Mouse (Mus musculus) urinary bladder, postnatal 4 days (tissue): ENCODE data around the gene Rab17.
A peak's percentile ranks its signal among the peaks of the same experiment; 100 is the strongest.

Experiments
- DNase-seq, 2 experiments: peaks; one replicate each; pipeline ENCODE4 v3.0.0; 2021 to 2022; ENCODE audit warnings: low spot score in 2 of 2

Rab17 gene

DNA sequence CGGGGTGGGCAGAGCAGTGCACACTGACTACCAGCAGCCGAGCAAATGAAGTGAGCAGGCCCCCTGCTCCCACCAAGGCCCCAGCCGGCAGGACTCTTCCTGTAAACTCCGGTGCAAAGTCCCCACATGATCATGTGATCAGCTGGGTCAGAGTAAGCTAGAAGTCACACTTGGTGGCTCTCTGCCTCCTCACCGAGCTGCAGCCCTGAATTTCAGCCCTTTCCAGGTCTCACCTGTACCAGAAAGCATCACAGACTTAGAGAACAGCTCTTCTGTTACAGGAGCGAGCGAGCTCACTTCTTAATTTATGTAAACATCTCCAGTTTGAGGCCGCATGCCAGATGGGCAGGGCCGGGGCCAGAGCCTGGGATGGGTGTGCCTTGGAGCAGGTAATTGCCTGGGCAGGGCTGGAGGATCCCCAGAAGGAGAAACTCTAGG lies at the start of gene Rab17:
Rab17 (minus strand) TSS at position 315 of the 438 bp plus-strand sequence.
- DNase-seq = no peak

DNA sequence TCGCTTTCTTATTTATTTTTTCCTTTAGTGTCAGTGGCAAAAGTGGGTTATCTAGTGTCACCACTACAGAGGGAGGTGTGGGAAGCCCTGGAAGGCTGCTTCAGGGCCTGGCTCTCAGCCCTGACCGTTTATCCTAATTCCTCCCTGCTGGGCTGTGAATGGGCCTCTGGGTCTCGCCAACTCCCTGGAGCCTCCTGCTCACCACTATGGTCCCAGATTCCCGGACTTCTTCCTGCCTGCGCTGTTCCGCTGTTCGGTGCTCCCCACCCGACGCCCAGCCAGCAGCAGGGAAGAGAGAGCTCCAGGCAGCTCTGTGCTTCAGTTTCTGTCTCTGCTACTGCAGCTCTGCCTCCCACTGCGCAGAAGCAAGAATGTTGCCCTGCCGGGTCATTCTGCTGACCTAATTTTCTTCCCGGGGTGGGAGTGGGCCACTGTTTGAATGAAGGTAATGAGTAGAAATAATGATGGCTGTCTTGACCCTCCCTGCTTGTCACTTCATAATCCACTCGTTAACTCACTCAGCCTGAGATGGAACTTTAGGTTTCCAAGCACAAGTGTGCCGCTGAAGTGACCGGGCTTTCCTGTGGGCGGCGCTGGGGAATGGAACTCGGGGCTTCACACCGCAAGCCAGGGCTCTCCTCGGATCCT lies 47.8 kb upstream of the Rab17 start:
- no peak for DNase-seq

DNA sequence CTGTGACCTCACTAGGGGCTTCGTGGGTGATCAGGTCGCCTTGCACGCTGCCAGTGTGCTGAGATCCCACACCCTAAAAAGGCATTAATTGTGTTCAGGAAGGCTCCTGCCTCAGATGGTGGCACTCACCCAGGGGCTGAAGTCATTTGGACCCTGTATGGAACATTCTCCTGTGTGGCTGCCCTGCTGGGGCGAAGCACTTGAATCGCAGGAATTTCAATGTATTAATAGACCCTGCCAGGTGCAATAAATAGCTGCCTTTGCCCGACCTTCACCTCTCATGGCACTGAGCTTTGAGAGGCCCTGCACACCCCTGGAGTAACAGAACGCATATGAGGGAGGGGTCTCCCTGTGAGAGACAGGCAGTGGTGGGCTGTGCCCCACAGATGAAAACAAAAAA lies 46.1 kb upstream of the Rab17 start:
- DNase-seq = no peak

DNA sequence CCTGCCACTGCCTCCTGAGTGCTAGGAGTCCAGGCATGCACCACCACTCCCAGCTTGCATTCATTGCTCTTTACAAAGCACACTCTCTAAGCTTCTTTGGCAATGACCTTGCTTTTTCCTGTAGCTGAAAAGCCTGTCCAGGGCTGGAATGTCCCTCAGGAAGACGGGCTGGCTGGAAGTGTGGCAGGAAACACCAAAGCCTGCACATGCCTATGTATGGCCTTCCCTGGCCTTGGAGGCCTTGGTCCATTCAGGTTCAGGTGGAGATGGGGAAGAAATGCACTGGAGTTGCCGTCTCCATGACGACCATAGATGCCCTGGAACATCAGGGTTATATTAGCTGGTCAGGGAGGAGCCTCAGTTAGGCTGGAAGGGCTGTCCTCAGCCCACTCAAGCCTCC lies 44.3 kb upstream of the Rab17 start:
- DNase-seq = no peak

DNA sequence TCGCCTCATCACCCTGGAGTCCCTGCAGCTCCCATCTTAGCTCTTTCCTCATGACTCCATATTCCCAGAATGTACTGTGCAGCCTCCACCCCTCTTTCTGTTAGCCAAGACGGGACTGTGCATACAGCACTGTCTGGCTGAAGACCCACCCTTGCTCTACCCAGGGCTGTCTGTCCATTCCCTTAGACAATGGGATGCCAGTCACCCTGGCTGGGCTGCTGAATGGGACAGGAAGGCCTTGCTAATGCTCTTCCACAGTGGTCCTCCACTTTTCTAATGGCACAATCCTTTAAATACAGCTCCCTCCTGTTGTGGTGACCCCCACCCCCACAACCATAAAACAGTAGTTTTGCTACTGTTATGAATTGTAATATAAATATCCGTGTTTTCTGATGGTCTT lies 41.9 kb upstream of the Rab17 start:
- no peak for DNase-seq

DNA sequence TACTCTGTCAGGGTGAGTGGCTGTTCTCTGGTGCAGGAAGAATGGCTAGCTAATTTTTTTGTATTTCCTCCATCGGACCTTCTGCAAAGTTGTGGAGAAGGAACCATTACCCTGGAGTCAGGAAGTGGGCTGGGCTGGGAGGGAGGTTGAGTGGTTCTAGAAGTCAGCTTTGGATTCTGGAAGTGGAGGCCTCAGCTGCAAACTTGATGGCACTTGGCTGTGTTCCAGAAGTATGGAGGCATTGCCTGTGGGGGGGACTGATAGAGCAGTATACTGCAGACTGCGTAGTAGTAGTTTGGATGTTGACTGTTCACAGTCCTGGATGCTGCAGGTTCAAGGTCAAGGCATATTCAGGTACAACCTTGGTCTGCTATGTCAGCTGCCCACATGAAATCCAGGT lies 41.3 kb upstream of the Rab17 start:
- peak in 1 of 2 experiments; percentile 55 for DNase-seq

DNA sequence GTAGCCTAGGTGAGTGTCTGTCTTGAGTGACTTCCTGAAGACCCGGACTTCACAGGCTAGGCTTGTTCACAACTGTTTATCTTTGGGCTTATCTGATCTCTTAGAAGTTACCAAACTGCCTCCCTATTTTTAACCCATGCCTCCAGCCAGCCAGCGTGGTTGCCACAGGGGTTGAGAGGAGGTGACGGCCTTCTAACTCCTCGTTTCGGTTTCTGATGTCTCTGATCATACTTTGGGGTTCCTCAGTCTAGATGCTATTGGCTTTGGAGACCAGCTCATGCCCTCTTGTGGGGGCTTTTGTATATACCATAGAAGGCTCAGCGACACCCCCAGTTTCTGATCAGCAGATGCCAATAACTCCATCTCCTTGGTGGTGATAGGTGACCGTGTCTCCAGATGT lies 40.8 kb upstream of the Rab17 start:
- peak in 1 of 2 experiments; percentile 44 for DNase-seq

DNA sequence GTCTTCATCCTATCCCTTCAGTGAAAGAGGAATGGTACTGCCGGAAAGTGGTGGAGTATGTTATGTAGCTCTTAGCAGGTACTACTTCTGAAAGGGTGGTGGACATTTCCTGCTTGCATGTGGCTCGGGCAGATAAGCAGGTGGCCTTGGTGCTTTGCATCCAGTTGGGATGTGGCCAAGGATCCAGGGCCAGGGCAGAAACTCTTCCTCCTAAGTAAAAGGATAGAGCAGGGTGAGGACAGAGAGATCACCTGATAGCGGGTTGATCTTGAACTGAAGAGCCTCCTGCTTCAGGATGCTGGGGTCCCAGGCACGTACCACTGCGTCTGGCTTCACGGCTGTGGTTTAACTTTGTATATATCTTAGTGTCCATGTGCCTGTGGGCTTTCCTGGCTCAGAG lies 39.8 kb upstream of the Rab17 start:
- no peak for DNase-seq

DNA sequence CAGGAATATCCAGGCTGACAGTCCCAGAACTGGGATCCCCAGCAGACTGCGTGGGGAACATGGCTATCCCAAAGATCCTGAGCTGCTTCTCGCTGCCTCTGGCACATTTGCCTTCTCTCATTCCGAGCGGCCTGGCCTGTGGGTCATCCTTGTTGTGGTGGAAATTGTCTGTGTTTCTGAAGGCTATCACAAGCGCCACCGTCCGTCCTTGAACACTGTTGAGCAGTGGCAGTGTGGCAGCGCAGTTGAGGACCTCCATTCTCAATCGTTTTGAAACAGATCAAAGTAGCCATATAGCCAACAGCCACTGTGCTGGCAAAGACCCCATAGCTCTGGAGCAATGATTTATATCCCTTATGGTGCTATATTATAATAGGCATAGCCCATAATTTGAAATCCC lies 39.3 kb upstream of the Rab17 start:
- DNase-seq = no peak

DNA sequence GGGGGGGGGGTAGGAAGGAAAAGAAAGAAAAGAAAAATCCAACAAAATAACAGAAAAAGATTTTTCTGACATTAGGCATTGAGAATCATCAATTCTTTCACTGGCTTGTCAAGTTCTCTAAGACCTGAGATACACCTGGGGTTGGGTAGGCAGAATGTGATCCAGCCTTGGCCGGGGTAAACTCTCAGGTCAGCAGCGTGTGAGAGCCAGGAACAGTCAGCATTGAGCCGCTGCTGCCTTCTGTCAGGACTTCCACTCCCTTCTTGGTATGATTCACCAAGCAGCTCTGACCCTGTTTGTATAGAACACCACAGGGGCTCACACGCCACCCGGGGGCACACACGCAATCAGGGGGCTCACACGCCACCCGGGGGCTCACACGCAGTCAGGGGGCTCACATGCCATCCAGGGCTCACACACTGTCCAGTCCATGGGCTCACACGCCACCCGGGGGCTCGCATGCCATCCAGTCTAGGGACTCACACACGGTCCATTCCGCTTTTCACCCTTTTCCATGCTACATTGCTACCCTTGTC lies 38.8 kb upstream of the Rab17 start:
- DNase-seq = no peak

DNA sequence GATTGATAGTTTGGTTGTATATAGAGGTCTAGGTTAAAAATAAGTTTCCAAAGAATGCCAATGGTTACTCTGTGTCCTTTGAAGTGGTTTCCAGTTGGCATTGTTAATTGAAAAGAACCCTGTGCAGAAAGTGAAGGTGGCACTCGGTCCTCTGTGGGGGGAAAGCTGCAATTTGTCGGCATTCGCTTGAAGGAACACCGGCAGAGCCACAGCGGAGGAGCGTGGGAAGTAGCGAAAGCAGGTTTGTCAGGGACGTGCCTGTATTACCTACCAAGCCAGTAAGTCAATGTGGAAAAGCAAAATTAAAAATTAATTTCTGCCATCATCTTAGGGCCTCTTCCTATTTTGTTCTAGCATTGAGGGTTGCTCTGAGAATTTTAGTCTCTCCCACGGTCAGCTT lies 37.2 kb upstream of the Rab17 start:
- DNase-seq = no peak

DNA sequence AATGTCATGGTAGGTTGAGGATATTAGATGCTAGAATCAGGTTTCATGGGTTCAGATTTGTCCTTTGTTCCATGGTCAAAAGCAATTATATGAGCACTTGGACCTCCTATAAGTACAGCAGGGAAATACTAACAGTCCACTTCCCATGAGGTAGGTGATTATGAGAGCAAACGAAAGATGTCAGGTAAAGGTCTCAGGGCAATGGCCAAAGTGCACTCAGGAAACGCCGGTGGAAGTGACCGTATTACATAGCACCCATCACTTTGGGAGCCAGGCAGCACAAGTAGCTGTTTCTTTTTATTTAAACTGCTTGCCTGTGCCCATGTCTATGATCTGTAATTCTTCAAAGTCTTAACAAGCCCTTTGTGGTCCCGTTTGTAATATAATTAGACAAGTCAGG lies 36.6 kb upstream of the Rab17 start:
- DNase-seq = no peak

DNA sequence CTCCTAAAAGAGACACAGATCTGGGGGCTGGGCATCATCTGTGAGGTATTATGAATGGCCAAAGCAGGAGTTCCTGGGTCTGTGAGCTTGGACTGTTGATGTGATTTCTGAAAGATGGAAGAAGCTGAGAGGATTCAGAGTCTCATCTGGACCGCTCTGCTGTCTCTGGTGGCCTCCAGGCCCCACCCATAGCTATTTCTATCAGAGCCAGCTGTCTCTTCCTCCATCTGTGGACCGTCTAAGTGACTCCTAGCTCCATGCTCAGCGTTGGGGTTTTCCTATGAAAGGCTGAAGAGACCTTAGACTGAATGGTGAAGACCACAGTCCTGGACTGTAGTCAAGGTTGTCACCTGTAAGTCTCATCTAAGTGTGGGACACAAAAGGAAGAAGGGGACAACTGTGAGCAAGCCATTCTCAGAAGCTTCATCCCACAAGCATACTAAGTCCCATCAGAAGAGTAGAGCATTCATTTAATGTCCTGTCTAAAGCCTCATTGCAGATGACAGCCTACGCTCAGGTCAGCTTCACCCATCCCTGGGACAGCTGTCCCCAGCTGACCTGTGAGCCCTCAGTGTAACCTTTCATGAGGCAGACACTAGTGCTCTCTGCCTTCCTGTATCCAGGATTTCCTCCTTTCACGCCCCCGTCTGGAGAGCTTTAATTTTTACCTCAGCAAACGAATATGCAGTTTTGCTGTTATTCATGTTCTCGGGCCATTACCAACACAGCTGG lies 34.2 kb upstream of the Rab17 start:
- DNase-seq = no peak

DNA sequence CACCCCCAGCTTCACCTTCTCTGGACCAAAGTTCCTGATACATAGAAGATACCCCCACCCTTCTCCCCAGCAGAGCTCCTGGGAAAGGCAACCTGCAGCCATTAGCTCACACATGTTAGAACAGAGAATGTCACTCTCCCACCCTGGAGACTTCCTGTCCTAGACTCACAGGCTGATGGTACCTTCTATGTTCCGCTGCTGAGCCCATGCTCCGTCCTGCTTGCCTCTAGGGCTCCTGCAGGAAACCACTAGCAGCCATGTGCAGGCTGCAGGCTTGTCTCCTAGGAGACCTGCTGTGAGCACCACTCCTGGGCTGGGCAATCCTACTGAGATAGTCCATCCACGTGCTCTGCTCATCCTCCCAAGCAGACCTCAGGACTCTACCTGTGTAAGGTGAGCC lies 33.2 kb upstream of the Rab17 start:
- peak in 1 of 2 experiments; percentile 50 for DNase-seq

DNA sequence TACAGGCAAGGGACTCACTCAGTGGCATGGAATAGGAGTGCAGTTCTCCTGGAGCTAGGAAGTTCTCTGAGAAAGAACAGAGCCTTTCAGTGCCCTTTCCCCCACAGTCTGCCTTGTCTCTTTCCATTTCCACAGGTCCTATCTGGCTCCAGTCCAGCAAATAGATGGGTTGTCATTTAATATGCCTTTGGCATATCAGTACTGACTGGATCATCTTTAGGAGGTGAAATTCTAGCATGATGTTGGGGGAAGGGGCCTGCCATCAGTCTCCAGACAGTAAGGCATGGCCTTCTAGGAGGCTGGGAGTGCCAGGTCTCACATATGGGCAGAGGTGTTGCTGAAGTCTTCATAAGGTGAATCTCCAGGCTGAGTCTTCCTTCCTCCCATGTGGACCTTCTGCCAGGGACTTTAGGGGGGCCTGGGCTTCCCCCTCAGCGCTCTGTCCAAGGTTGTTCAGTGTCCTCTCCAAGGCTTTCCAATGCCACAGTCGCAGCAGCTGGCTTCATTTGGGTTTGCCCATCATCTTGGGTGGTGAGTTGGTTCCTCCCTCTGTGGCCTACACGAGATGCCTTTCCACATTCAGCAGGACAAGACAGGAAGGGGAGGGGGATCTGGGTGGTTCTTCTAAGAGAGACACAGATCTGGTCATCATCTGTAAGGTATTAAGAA lies 32.5 kb upstream of the Rab17 start:
- DNase-seq = peak in 1 of 2 experiments; percentile 41

DNA sequence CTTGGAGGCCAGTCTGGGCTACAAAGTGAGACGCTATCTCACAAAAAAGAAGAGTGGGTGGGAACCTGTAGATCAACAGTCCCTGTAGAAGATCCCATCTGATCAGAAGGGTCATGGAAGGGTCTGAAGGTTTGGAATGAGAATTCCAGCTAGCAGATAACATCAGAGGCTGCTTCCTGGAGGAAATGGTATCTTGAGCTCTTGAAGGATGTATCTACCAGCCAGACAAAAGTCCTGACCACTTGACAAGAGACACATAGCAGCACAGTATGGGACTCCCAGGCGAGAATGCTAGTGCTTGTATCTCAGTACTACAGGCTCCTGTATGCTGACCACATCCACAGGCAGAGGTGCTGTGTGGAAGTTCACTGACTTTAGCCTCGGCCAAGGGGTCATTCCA lies 31.6 kb upstream of the Rab17 start:
- DNase-seq = no peak

DNA sequence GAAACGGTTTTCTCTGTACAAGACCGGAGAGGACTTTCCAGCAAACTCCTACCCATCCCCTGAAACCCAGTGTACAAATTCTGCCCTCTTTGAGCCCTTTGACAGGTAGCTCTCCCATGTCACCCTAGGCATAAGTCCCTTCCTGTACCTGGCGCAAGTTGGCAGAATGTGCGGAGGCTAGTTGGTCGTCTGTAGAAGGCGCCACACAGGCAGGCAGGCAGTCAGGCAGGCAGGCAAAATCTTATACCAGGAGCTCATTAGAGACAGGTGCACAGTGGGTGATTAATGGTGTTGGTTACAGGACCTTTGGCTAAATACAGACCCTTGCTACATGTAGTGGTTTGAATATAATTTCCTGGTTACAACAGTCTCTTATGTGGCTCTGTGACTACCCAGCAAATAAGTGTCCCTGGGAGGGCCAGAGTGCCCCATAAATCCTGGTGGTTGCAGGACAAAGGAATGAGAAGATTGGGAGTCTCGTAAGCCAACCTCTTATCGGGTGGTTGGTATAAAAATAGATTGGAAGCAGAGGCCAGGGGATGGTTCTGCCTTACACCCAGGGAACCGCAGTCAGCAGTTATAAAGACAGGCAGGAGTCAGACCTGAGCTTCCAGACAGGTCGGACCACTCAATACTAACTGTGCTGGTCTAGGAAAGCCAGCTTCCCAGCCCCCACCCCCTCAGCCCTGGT lies 30.6 kb upstream of the Rab17 start:
- DNase-seq = peak in 1 of 2 experiments; percentile 44

DNA sequence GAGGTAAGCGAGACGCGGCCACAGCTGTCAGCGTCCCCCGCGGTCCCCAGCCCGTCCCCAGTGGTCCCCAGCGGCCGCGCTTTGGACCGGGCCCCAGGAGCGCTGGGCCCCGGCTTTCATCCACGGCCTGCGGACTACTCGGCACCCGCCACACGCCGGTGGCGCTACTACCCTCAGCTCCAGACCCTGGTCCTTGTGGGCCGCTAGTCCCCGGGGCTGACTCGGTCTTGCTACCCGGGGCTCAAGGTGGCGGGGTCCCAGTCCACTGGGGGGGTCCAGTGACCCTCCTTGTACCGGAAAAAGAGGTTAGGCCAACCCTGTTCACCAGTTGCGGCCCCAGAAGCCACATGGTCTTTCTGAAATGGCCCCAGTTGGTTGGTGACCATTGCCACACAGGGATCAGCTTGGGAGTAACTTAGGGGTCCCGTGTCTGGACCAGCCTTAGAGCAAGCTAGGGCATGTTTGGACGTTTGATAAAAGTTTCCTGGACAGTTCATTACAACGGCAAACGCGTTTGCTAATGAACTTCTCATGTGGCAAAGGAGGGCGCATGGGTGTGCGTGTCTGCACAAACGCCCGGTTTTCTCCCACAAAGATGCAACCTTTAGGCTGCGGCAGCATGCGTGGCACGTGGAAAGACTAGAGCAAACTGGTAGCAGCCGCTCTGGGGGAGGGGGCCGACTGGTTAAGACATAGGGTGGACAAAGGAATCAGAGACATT lies 29.6 kb upstream of the Rab17 start:
- no peak for DNase-seq

DNA sequence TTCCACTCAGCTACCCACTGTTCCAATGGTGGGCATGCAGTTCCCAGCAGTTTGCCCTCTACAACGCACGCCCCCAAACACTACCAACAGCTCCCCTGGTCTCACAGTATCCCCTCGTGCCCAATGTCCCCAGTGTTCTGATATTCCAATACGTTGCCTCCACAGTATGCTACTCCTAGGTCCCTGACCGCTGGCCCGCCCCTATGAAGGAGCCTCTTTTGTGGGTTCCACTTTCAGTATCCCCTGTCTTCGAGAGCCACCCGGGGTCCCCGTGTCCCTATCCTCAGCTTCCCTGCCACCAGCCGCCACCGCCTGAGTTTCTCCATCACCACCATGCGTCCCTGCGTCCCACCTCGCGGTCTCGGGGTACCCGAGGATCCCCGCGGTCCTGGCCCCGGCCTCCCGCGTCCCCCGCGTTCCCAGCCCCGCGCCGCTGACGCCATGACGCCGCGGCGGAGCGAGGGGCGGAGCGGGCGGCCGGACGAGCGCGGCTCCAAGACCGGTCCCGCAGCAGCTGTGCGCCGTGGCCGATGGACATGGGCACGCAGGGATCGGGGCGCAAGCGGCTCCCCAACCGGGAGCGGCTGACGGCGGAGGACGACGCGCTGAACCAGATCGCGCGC lies 28.9 kb upstream of the Rab17 start, which contains the start of gene Lrrfip1:
Lrrfip1 (plus strand) TSS at position 470 of the 623 bp plus-strand sequence.
- DNase-seq = peak in 1 of 2 experiments; percentile 54

DNA sequence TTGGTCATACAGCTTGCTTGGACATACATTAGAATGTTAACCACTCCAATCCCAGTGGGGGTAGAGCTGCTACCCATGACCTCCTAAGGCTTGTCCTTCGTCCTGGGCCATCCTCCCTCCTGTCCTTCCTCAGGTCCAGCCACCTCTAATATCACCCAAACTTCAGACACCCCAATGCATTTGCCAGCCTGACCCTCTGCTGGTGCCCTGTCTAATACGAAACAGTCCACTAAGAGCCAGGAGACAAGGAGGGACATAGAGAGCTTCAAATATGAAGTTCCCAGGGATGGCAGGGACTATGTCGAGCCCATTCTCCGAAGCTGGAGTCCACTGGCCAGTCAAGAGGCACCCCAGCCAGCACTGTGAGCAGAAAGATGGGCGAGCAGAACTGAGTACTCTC lies 28.2 kb upstream of the Rab17 start:
- DNase-seq = no peak

DNA sequence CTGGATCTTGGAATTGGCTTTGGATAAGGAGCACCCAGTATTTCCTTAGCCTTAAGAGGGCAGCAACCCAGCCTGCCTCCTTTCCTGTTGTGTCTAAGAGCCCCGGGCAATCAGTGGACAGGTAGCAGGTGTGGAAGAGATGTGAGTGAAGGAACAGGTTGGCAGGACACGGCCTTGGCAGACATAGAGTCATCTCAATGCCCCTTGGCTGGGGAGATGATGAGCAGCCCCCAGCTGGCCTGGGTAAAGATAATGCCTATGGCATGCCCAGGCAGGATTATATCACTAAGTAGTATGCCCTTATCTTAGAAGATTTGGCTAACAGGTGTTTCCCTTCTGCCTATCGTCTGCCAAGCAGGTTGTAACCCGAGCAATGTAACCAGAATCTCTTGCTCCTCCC lies 27.7 kb upstream of the Rab17 start:
- DNase-seq = no peak
